1 mouse cellular context compared by ENCODE assay signal in the genomic region with DNA sequence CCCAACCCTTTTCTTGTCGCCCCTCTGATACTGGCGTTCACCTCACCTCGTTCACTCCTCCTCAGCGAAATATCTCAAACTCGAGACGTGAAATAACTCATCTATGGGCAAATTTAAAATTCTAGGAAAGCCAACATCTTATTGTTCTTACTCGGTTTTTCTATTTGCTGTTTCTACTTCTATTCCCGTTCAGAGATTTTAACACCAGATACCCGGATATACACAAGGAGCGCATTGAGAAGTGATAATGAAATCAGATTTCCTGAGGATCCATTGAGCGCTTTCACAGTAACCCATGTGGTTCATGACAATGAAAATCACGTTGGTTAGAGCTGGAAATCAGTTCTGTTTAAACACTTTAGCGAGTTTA.
TF ChIP-seq lines count a peak whose summit lies in the region.

No protein-coding gene starts in this region.

TF ChIP-seq in MEL, 35 proteins besides CTCF, POLR2A, EP300 and RAD21 (continued from another document):
- TF ChIP-seq ZKSCAN1 (IDR thresholded peaks at IDR 0.05; ENCODE audit: low read depth, low read length): no peak
- peak; percentile 51; the same call in 1 of the 2 replicates for TF ChIP-seq GATA1 (IDR thresholded peaks at IDR 0.05; ENCODE audit: low read depth, low read length)
- TF ChIP-seq HCFC1 (IDR thresholded peaks at IDR 0.05; ENCODE audit: low read depth, low read length): no peak
TF ChIP-seq in MEL: peak in this region for 2.
